Mouse (Mus musculus): ENCODE results near the gene Apoc4.

DNA sequence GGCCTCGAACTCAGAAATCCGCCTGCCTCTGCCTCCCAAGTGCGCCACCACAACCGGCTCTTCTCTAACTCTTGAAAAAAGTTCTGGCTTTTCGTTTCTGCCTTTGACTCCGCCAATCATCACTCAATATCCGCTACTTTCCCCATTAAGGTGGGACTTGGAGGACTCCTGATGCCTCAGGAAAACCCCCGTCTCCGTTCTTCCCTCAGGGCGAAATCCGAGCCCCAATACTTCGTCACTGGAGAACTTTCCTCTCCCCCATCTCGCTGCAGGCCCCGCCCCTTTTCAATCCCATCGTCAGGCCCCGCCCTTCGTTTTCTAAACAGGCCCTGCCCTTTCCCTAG is 53.1 kb downstream of the Apoc4 start:
- TF ChIP-seq CTCF (IDR thresholded peaks at IDR 0.05; ENCODE audit: low read depth, low read length) (no peak), GATA2 (IDR thresholded peaks at IDR 0.05; ENCODE audit: borderline replicate concordance, low read depth, low read length) (no peak), POLR2AphosphoS5 (IDR thresholded peaks at IDR 0.05; ENCODE audit: insufficient replicate concordance, low read depth, low read length) (no peak)
